Mouse (Mus musculus) testis, adult 2 months (tissue): ENCODE measurements at regions not wholly inside any gene's neighbourhood (a gene's known extent, or its start where the extent isn't known, plus 50 kb on each side); places are given as distances from the start of the nearest gene placed in this dataset.

Source experiments
- H3K27ac ChIP-seq: fragments of 200-500 bp; 2 replicates; pipeline ENCODE4 v1.5.1; 2012; ENCODE audit warnings: low read depth, low read length; ENCODE audit not compliant: control insufficient read depth, insufficient read depth
- H3K27me3 ChIP-seq: fragments of 200-500 bp; 2 replicates; pipeline ENCODE4 v1.6.1; 2012; ENCODE audit warnings: mild to moderate bottlenecking, low read length, moderate library complexity; ENCODE audit not compliant: control insufficient read depth, insufficient read depth
- H3K36me3 ChIP-seq: fragments of 200-500 bp; 2 replicates; pipeline ENCODE4 v1.6.1; 2012; ENCODE audit warnings: mild to moderate bottlenecking, low read length; ENCODE audit not compliant: control insufficient read depth, insufficient read depth
- H3K4me1 ChIP-seq: fragments of 200-500 bp; 2 replicates; pipeline ENCODE4 v1.6.1; 2012; ENCODE audit warnings: low read length; ENCODE audit not compliant: control insufficient read depth, insufficient read depth
- H3K4me3 ChIP-seq: fragments of 200-500 bp; 2 replicates; pipeline ENCODE4 v1.5.1; 2012; ENCODE audit warnings: low read depth, mild to moderate bottlenecking, low read length, moderate library complexity, mixed read lengths; ENCODE audit not compliant: control insufficient read depth
- CTCF ChIP-seq: fragments of 200-500 bp; IDR thresholded peaks from 2 replicates; pipeline ENCODE4 v1.5.1; 2012; ENCODE audit warnings: low read depth, mild to moderate bottlenecking, inconsistent platforms, low read length, moderate library complexity; ENCODE audit not compliant: control insufficient read depth, insufficient read depth, insufficient replicate concordance
- POLR2A ChIP-seq: fragments of 200-500 bp; IDR thresholded peaks from 2 replicates; pipeline ENCODE4 v1.6.1; 2012; ENCODE audit warnings: low read depth, mild to moderate bottlenecking, inconsistent platforms, low read length, moderate library complexity; ENCODE audit not compliant: control insufficient read depth

DNA sequence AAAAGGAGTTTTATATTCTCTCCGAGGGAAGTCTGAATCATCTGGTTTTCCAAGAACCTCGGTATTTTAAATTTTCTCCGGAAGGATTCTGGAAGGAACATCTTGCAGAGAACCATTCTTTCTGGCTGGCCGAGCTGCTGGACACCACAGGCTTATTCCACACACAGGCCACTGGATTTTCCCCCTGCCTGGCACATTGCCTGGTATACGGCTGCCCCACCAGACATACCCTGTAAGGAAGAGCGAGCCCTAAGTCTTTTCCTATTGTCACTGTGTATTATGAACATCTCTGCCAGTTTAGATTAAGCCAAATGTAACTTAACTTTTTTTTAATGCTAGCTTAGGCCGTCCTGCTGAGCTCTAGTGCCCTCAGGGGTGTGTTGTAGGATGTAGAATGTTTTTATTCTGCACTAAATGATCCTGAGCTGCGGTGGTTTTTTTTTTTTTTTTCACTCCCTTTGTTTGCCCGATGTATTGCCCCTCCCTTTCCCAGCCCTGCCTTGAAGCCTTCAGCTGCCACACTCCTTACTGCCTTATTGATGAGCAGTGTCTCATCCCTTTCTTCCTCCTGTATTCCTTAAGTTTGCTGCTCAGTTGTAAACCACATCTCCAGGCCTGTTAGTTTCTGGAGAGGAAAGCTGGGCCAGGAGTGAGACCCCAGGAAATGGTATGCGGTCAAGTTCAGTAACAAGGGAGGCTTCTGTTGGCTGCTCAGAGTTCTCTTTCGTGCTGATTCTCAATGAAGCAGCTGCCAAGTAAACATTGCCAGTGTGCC lies 164.3 kb downstream of the Faxc start:
- Histone ChIP-seq H3K36me3 (no peaks in the 10 kb centered on the region), H3K4me3 (no peak overlapping the region), H3K27ac (no peak overlapping the region), H3K27me3 (no peaks in the 10 kb centered on the region), H3K4me1 (no peaks in the 10 kb centered on the region)
- TF ChIP-seq CTCF = no peak
- no peak for TF ChIP-seq POLR2A

DNA sequence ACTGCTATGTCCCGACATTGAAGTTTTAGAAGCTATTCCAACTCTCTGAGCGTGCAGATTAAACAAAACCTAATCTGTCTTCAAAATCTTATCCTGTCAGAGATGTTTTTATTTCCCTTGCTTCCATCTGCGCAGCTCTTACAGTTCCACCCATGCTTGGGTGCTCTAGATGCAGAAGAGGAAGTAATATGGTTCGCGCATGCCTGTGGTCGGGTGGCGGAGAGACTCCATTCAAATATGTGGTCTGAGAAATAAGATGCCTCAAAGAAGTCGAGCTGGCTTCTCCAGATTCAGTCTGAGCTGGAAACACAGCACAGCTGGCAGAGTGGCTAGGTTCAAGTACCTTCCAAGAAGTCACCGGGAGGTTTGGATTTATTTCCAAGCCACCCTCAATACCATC lies 167.5 kb downstream of the Faxc start:
- H3K36me3 ChIP-seq = no peaks in the 10 kb centered on the region
- no peak overlapping the region for H3K27ac ChIP-seq
- H3K27me3 ChIP-seq = no peaks in the 10 kb centered on the region
- no peaks in the 10 kb centered on the region for H3K4me1 ChIP-seq
- TF ChIP-seq CTCF (no peak), POLR2A (no peak)
- H3K4me3 ChIP-seq = no peak overlapping the region

GRCm38 (mm10) chr4:22102478-22102877 lies 171.3 kb downstream of the Faxc start:
- no peak for TF ChIP-seq CTCF
- no peak for TF ChIP-seq POLR2A
- H3K27me3 ChIP-seq = no peaks in the 10 kb centered on the region
- no peak overlapping the region for H3K27ac ChIP-seq
- H3K4me1 ChIP-seq = no peaks in the 10 kb centered on the region
- no peak overlapping the region for H3K4me3 ChIP-seq
- no peaks in the 10 kb centered on the region for H3K36me3 ChIP-seq

GRCm38 (mm10) chr4:22103001-22103587 lies 172.0 kb downstream of the Faxc start:
- Histone ChIP-seq H3K4me3 (no peak overlapping the region), H3K27ac (no peak overlapping the region), H3K4me1 (no peaks in the 10 kb centered on the region), H3K36me3 (no peaks in the 10 kb centered on the region), H3K27me3 (no peaks in the 10 kb centered on the region)
- TF ChIP-seq POLR2A = no peak
- TF ChIP-seq CTCF = no peak

GRCm38 (mm10) chr4:22106883-22107282 lies 175.8 kb downstream of the Faxc start:
- Histone ChIP-seq H3K4me3 (no peak overlapping the region), H3K27ac (no peak overlapping the region), H3K27me3 (no peaks in the 10 kb centered on the region), H3K36me3 (no peaks in the 10 kb centered on the region), H3K4me1 (no peaks in the 10 kb centered on the region)
- TF ChIP-seq POLR2A = no peak
- no peak for TF ChIP-seq CTCF

DNA sequence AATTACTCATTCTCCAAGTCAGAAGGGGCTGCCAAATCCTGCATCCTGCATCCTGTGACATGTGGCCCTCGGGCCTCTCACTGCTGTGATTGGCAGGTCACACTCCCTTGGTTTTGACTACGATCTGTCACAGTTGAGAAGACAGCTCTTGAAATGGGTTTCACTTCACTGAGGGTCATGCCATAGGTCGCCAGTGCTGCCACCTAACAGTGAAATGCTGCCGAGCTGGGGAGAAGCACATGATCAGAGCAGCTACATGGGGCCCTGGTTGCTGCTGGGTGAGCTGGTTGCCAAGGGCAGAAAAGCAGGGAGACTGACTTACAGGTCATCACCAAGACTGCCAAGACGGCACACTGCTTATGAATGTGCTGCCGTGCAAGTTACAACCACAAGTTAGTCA lies 178.3 kb downstream of the Faxc start:
- no peak overlapping the region for H3K4me3 ChIP-seq
- H3K4me1 ChIP-seq = no peaks in the 10 kb centered on the region
- no peaks in the 10 kb centered on the region for H3K36me3 ChIP-seq
- no peak overlapping the region for H3K27ac ChIP-seq
- TF ChIP-seq CTCF (no peak), POLR2A (no peak)
- no peaks in the 10 kb centered on the region for H3K27me3 ChIP-seq

GRCm38 (mm10) chr4:22110400-22110799 lies 179.3 kb downstream of the Faxc start:
- Histone ChIP-seq H3K4me3 (no peak overlapping the region), H3K36me3 (no peaks in the 10 kb centered on the region), H3K27me3 (no peaks in the 10 kb centered on the region), H3K4me1 (no peaks in the 10 kb centered on the region), H3K27ac (no peak overlapping the region)
- TF ChIP-seq POLR2A (no peak), CTCF (no peak)
